Mouse (Mus musculus): ENCODE results near the gene Cib4.

Cib4 gene

GRCm38 (mm10) chr5:30497299-30497698, 48.3 kb downstream of the Cib4 start:
- no peak for DNase-seq

DNA sequence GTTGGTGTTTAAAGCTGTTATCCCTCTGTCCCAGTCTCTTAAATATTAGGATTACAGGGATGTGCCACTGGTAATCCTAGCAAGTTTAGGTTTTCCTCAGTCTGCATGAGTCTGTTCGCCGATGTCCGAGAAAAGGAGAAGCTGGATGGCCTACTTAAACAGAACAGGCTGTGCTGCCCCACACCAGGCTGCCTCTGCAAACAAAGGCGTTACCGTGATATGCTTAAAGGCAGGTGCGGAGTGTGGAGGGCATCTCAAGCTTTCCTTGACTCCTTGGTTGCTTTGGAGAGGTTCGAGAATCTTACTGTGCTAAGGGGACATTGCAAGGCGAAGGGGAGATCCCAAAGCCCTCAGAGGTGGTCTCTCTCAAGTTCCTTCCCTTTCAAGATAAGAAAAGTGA, 48.8 kb downstream of the Cib4 start:
- no peak for DNase-seq

- no peak for DNase-seq
Measured at GRCm38 (mm10) chr5:30495288-30495687, 50.3 kb downstream of the Cib4 start.

DNA sequence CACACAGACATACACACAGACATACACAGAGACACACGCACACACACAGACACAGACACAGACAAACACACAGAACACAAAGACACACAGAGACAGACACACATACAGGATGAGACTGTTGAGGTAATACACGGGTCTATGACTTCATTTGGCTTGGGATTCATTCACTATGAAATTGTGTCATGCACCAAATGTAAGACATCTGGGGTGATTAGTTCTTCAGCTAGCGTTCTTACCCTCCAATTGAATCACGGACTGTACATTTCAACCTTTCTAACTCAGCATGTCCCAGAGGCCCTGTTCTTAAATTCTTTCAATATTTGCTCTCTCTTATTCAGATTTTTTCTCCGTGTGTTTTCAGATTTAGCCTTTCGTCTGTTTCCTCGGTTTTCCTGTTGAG, 51.0 kb downstream of the Cib4 start:
- no peak for DNase-seq

GRCm38 (mm10) chr5:30493723-30494122, 51.9 kb downstream of the Cib4 start:
- no peak for DNase-seq

DNA sequence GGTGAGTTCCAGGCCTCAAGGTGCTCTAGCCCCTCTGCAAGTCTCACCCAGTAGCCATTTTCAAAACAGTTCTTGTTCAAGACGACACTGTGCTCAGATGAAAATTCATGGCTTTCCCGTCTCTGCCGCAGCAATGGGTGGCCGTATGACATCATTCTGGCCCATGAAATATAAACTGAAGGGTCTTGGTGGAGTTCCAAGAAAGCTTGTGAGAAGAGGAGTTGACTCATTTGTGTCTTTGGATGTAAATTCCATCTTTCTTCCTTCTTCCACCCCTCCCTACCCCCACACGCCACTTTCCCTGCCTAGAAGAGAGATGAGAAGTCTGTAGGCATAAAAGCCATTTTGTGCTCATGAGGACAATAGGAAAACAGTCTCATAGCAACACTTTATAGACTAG, 54.8 kb downstream of the Cib4 start:
- no peak for DNase-seq

GRCm38 (mm10) chr5:30490215-30490614, 55.4 kb downstream of the Cib4 start:
- no peak for DNase-seq

DNA sequence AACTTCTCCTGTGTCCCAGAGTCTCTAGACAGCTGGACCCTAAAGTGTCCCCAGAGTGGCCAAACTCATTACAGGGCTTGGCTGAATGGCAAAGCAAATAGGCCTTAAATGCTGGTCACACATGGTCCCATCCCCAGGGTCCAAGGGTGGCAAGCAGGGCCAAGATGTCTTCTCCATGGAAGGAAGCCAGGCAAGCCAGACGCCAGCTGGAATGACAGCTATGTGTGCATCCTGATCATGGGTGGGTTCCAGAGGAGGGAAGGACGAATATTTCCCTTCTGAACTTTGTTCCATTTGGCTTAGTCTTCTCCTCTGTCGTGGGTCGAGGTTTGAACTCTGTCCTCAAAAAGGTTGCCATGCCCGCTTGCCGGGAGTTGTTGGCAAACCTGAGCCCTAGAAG, 60.5 kb downstream of the Cib4 start:
- DNase-seq, result no peak

DNA sequence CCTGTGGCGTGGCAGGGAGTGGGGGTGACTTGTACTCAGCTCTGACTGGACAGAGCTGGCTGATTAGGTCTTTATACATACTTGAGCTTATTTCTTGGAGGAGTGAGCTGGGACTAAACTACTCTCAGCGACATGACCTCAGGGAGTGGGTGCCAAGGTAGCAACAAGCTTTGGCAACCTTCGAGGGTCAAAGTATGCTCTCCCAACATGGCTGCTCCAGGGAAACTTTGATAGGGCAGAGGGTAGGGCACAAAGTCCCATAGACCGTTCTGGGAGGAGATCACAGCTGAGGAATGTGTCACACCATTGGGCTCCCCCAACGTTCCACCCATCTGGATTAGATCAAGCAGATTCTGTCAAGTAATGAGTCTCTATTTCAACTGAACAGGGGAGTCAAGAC, 61.0 kb downstream of the Cib4 start:
- no peak for DNase-seq

- peak; percentile 17 for DNase-seq
Measured at GRCm38 (mm10) chr5:30483533-30483932, 62.1 kb downstream of the Cib4 start.

DNA sequence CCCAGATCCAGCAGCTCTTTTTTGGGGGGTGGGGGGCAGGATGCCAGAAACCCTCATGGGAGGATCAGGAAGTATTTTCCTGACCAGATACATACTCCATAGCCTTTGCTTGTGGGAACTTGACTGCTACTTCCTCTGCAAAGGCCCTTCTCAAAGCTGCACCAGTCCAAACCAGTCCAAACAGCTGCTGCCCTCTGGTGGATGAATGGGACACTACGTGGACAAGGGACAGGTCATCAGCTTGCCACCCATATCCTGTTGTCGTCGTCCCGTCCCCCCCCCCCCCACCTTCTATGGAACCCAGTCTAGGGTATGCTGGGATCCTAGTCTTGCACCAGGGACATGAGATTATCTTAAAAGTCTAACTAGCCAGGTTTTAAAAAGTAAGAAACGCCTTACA, 63.3 kb downstream of the Cib4 start:
- DNase-seq, result peak; percentile 49

- peak; percentile 17 for DNase-seq
Measured at GRCm38 (mm10) chr5:30476534-30476933, 69.1 kb downstream of the Cib4 start.

DNA sequence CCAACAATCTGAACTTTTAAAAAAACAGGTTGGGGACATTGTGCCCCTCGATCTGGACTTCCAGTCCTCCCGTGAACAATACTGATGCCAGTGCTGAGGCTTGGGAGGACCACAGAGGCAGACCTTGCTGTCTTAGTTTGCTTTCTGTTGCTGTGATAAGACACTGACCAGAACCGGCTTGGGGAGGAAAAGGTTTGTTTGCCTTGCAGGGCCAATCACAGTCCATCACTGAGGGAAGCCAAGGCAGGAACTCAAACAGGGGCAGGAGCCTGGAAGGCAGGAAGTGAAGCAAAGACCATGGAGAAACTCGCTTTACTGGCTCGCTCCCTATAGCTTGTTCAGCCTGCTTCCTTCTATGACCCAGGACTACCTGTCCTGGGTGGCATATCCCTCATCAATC, 73.5 kb downstream of the Cib4 start:
- DNase-seq, result no peak

GRCm38 (mm10) chr5:30470454-30470853, 75.2 kb downstream of the Cib4 start:
- no peak for DNase-seq

- no peak for DNase-seq
Measured at GRCm38 (mm10) chr5:30466315-30466714, 79.3 kb downstream of the Cib4 start.

DNA sequence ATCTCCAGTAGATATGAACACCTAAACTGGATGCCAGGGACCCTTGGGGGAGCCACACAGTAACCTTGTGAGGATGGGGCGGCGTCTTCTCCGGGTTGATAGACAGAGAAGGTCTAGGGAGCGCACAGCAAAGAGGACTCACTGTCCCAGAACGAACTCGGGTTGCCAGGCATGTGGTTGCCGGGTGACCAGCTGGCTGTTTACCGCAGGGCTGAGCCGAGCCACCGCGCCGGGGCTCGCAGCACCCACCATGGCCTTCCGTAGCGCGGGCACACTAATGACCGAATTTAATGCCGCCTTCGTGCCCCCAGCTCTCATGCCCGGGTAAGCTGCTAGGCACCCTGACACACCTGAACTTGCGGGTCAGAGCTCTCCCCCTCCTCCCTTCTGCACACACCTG, 79.8 kb downstream of the Cib4 start, which contains the start of gene 1700001C02Rik:
Gene 1700001C02Rik, plus strand, starts transcription at position 187 of the 400 bp plus-strand sequence.
- no peak for DNase-seq

- peak; percentile 23 for DNase-seq
Measured at GRCm38 (mm10) chr5:30461821-30462220, 83.8 kb downstream of the Cib4 start, which contains the start of gene Otof. Otof (minus strand) TSS chr5:30461932.

GRCm38 (mm10) chr5:30460155-30460554, 85.5 kb downstream of the Cib4 start:
- DNase-seq, result no peak

DNA sequence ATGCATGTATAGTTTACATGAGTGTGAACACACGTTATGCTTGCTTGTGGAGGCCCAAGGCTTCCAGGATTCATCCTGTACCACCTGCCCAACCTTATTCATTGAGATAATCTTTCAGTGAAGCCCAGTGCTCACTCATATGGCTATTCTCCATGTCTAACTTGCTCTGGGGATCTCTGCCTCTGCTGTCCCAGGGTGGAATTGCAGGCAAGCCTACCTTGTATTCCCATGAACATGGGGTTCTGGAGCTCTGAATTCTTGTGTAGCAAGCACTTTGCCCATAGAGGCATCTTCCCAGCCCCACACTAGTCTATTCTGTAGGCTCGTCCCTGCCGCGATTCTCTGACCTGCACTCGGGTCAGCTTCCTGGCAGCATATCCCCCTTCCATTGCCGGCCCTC, 89.6 kb downstream of the Cib4 start:
- DNase-seq, result no peak

DNA sequence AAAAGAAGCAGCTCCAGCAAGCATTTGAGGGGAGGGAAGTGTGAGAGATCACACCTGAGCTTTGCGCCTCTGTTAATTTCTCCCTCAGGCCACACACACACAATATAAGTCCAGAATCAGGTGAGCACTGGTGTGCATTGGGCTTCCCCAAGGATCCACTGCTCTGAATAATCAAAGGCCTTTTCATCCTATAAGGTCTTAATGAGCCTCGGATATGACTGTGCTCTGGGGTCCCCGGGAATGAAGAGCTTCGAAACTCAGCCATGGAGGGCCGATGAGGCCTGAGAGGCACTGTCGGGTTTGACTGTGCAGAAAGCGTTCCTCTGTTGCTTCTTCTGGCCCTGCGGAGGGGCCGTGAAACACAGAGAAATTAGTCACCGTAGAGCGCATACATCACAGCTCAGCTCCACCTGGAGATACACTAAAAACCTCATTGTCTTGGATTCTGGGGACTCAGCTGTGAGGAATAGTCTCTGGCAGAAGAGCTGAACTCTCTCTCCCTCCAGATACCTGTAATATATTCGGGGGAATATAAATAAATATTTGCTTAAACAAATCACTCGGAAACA, 101.2 kb downstream of the Cib4 start:
- no peak for DNase-seq

GRCm38 (mm10) chr5:30442196-30442595, 103.4 kb downstream of the Cib4 start:
- DNase-seq, result no peak

GRCm38 (mm10) chr5:30440308-30440906, 105.2 kb downstream of the Cib4 start:
- DNase-seq, result no peak

DNA sequence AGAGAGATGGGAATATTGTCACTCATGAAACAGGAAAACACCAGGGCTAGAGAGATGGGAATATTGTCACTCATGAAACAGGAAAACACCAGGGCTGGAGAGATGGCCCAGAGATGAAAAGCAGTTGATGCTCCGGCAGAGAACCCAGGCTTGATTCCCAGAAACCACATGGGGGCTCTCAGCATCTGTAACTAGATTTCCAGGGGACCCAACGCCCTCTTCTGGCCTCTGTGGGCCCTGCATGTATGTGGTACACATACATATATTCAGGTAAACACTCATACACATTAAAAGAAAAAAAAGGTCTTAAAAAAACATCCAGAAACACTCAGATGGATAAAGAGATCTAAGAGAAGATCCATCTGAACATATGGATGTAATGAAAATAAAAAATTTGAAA, 106.7 kb downstream of the Cib4 start:
- no peak for DNase-seq
